Mouse (Mus musculus): ENCODE data around the gene Rfx6. TPM values are rescaled to one million over a fixed set of nuclear protein-coding genes. Genes with fewer than 3 reads are reported as not detected.

The Rfx6 gene
- polyA plus RNA-seq (2012; fragmentation: generic; extraction: Trizol) = not detected

- no peak within 1 kb of the TSS for H3K4me2 ChIP-seq (ENCODE audit: low read depth)
- no peak for TF ChIP-seq USF1 (IDR thresholded peaks at IDR 0.05; ENCODE audit: low read depth)
- no peak for TF ChIP-seq REST (IDR thresholded peaks at IDR 0.05; ENCODE audit: insufficient read depth, insufficient read length)
Observed at GRCm38 (mm10) chr10:51677548-51678250, at the start of gene Rfx6. Gene Rfx6 (plus strand): TSS chr10:51677756.

GRCm38 (mm10) chr10:51631411-51632136 lies 46.0 kb upstream of the Rfx6 start, which contains the start of gene Gprc6a:
Gene Gprc6a (minus strand): TSS chr10:51631461.
- TF ChIP-seq TCF3 (IDR thresholded peaks at IDR 0.05; ENCODE audit: insufficient read length, low read depth) = no peak
- no peak for TF ChIP-seq POLR2AphosphoS2 (IDR thresholded peaks at IDR 0.05; ENCODE audit: insufficient read length, low read depth)
- no peak for TF ChIP-seq MYOD1 (IDR thresholded peaks at IDR 0.05; ENCODE audit: control insufficient read depth in 1 of 3, insufficient read length in 2 of 3, low read depth in 2 of 3)
- TF ChIP-seq POLR2A (IDR thresholded peaks at IDR 0.05; ENCODE audit: insufficient read length, low read depth) = no peak
- no peak for TF ChIP-seq E2F4 (IDR thresholded peaks at IDR 0.05; ENCODE audit: insufficient read depth)
- TF ChIP-seq TCF12 (IDR thresholded peaks at IDR 0.05; ENCODE audit: insufficient read depth, poor library complexity, severe bottlenecking) = no peak
- TF ChIP-seq MAX (IDR thresholded peaks at IDR 0.05; ENCODE audit: low read depth) = no peak
- TF ChIP-seq REST (IDR thresholded peaks at IDR 0.05; ENCODE audit: insufficient read depth, insufficient read length) = no peak
- TF ChIP-seq SRF (IDR thresholded peaks at IDR 0.05; ENCODE audit: control insufficient read depth, insufficient read length, low read depth) = no peak
- no peak for TF ChIP-seq USF1 (IDR thresholded peaks at IDR 0.05; ENCODE audit: low read depth)
- no peak for TF ChIP-seq MYOG (IDR thresholded peaks at IDR 0.05; ENCODE audit: control insufficient read depth in 1 of 3, insufficient read depth in 1 of 3, insufficient read length in 2 of 3, low read depth in 2 of 3)
- no peak for TF ChIP-seq CEBPB (IDR thresholded peaks at IDR 0.05; ENCODE audit: insufficient read depth, poor library complexity, severe bottlenecking)
- Histone ChIP-seq H3K36me3 (ENCODE audit: control insufficient read depth, insufficient read depth) (no peaks in the 10 kb centered on the region), H3K4me3 (no peak within 1 kb of the TSS), H3K4me2 (ENCODE audit: low read depth) (no peak within 1 kb of the TSS), H3ac (ENCODE audit: control insufficient read depth, insufficient read length) (no peak within 1 kb of the TSS), H3K27me3 (ENCODE audit: control insufficient read depth, insufficient read depth, insufficient read length) (no peaks in the 10 kb centered on the region), H3K79me2 (ENCODE audit: control insufficient read depth, insufficient read depth) (no peaks in the 10 kb centered on the region)

More at GRCm38 (mm10) chr10:51677548-51678250, at the start of gene Rfx6:
- Histone ChIP-seq H3K27me3 (ENCODE audit: control insufficient read depth, insufficient read depth, insufficient read length) (peaks cover 10% of the 10 kb centered on the region), H3K79me2 (ENCODE audit: control insufficient read depth, insufficient read depth) (no peaks in the 10 kb centered on the region), H3K4me3 (no peak within 1 kb of the TSS), H3K36me3 (ENCODE audit: control insufficient read depth, insufficient read depth) (no peaks in the 10 kb centered on the region), H3ac (ENCODE audit: control insufficient read depth, insufficient read length) (no peak within 1 kb of the TSS)

GRCm38 (mm10) chr10:51649506-51650221 lies 27.9 kb upstream of the Rfx6 start:
- TF ChIP-seq POLR2AphosphoS2 (IDR thresholded peaks at IDR 0.05; ENCODE audit: insufficient read length, low read depth) (no peak), CEBPB (IDR thresholded peaks at IDR 0.05; ENCODE audit: insufficient read depth, poor library complexity, severe bottlenecking) (no peak), MYOD1 (IDR thresholded peaks at IDR 0.05; ENCODE audit: control insufficient read depth in 1 of 3, insufficient read length in 2 of 3, low read depth in 2 of 3) (no peak), SRF (IDR thresholded peaks at IDR 0.05; ENCODE audit: control insufficient read depth, insufficient read length, low read depth) (no peak), MAX (IDR thresholded peaks at IDR 0.05; ENCODE audit: low read depth) (no peak), MYOG (IDR thresholded peaks at IDR 0.05; ENCODE audit: control insufficient read depth in 1 of 3, insufficient read depth in 1 of 3, insufficient read length in 2 of 3, low read depth in 2 of 3) (no peak), TCF3 (IDR thresholded peaks at IDR 0.05; ENCODE audit: insufficient read length, low read depth) (no peak), E2F4 (IDR thresholded peaks at IDR 0.05; ENCODE audit: insufficient read depth) (no peak), POLR2A (IDR thresholded peaks at IDR 0.05; ENCODE audit: insufficient read length, low read depth) (no peak)
- Histone ChIP-seq H3K4me3 (no peak overlapping the region), H3K79me2 (ENCODE audit: control insufficient read depth, insufficient read depth) (no peaks in the 10 kb centered on the region), H3K36me3 (ENCODE audit: control insufficient read depth, insufficient read depth) (no peaks in the 10 kb centered on the region), H3ac (ENCODE audit: control insufficient read depth, insufficient read length) (no peak overlapping the region), H3K4me2 (ENCODE audit: low read depth) (no peak overlapping the region), H3K27me3 (ENCODE audit: control insufficient read depth, insufficient read depth, insufficient read length) (no peaks in the 10 kb centered on the region)

- Histone ChIP-seq H3K79me2 (ENCODE audit: control insufficient read depth, insufficient read depth) (no peaks in the 10 kb centered on the region), H3K36me3 (ENCODE audit: control insufficient read depth, insufficient read depth) (no peaks in the 10 kb centered on the region), H3K4me3 (no peak overlapping the region), H3ac (ENCODE audit: control insufficient read depth, insufficient read length) (no peak overlapping the region), H3K27me3 (ENCODE audit: control insufficient read depth, insufficient read depth, insufficient read length) (no peaks in the 10 kb centered on the region), H3K4me2 (ENCODE audit: low read depth) (no peak overlapping the region)
- TF ChIP-seq MAX (IDR thresholded peaks at IDR 0.05; ENCODE audit: low read depth) (no peak), CEBPB (IDR thresholded peaks at IDR 0.05; ENCODE audit: insufficient read depth, poor library complexity, severe bottlenecking) (no peak), POLR2AphosphoS2 (IDR thresholded peaks at IDR 0.05; ENCODE audit: insufficient read length, low read depth) (no peak), TCF12 (IDR thresholded peaks at IDR 0.05; ENCODE audit: insufficient read depth, poor library complexity, severe bottlenecking) (no peak), USF1 (IDR thresholded peaks at IDR 0.05; ENCODE audit: low read depth) (no peak), MYOD1 (IDR thresholded peaks at IDR 0.05; ENCODE audit: control insufficient read depth in 1 of 3, insufficient read length in 2 of 3, low read depth in 2 of 3) (no peak), TCF3 (IDR thresholded peaks at IDR 0.05; ENCODE audit: insufficient read length, low read depth) (no peak), E2F4 (IDR thresholded peaks at IDR 0.05; ENCODE audit: insufficient read depth) (no peak), SRF (IDR thresholded peaks at IDR 0.05; ENCODE audit: control insufficient read depth, insufficient read length, low read depth) (no peak), POLR2A (IDR thresholded peaks at IDR 0.05; ENCODE audit: insufficient read length, low read depth) (no peak), REST (IDR thresholded peaks at IDR 0.05; ENCODE audit: insufficient read depth, insufficient read length) (no peak), MYOG (IDR thresholded peaks at IDR 0.05; ENCODE audit: control insufficient read depth in 1 of 3, insufficient read depth in 1 of 3, insufficient read length in 2 of 3, low read depth in 2 of 3) (no peak)
Observed at GRCm38 (mm10) chr10:51657324-51657723, 20.2 kb upstream of the Rfx6 start.

Data from myocyte (in vitro differentiated cells).